ENCODE assay signal across 8 mouse cellular contexts in the genomic region with DNA sequence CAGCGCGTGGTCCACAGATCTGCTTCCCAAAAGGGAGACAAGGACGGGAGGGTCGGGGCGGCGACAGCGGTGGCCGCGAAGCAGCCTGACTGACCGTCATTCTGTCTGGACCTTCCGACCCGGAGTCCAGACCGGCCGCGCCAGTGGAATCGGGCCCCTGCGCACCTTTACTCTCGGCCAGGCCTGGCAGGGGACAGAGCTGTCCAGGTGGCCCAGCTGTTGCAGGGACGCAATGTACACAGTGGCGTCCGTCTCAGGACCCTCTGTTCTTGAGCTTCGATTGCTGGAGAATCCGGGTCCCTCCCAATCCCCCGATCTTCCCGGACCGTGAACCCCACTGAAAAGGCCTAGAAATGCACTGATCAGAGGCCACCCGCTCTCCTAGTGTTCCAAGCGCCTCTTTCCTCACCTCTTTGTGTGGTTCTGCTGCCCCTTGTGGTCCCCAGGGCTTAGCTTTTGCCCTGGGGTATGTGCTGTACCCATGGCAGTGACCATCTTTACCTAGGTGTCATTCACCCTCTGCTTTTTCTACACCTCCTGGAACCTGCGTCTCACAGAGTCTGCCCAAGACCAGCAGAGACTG. TPM values are rescaled to one million over a fixed set of nuclear protein-coding genes. Genes with fewer than 3 reads are reported as not detected.
DNase-seq lines count a peak whose midpoint lies in the region; ATAC-seq and TF ChIP-seq lines count a peak whose summit lies in the region.

No protein-coding gene starts in this region.

- peak; percentile 37; the same call in 1 of the 2 replicates for TF ChIP-seq CTCF in kidney, adult 2 months (conservative IDR thresholded peaks at IDR 0.05; ENCODE audit: insufficient read depth, insufficient read length, low read depth, low read length)
- TF ChIP-seq CTCF in brain, embryonic 14.5 days (IDR thresholded peaks at IDR 0.05; ENCODE audit: borderline replicate concordance, extremely low read depth, insufficient read depth, insufficient read length), result 0 out of 2 replicates have a peak, but pooled peaks have one; percentile 0

- H3K27me3 ChIP-seq in kidney, adult 2 months (replicated peaks; ENCODE audit: control insufficient read depth, insufficient read depth, low read length), result no peaks in the 10 kb centered on the region
- peaks cover 84% of the 10 kb centered on the region for H3K27me3 ChIP-seq in hindbrain, embryonic 13.5 days

- peak; percentile 21 for DNase-seq in kidney, adult 2 months
- DNase-seq in kidney, postnatal 14 days, result no peak
- no peak for DNase-seq in brain, embryonic 14.5 days (ENCODE audit: low read depth)
- peak; percentile 35 for DNase-seq in lung, postnatal 36 days
- no peak for DNase-seq in left cerebral cortex, postnatal 14 days (ENCODE audit: low spot score in 2 of 2)
- no peak for DNase-seq in left cerebral cortex, adult 11 months (ENCODE audit: low spot score)
- DNase-seq in cerebellum, adult 18-20 months, result no peak

- no peaks in the 10 kb centered on the region for H3K36me3 ChIP-seq in kidney, adult 2 months (ENCODE audit: control insufficient read depth, insufficient read depth, low read length)
- no peaks in the 10 kb centered on the region for H3K36me3 ChIP-seq in hindbrain, embryonic 13.5 days

- ATAC-seq in hindbrain, embryonic 13.5 days (ENCODE audit: low FRiP score), result 0 out of 2 replicates have a peak, but pooled peaks have one; percentile 24

- peak overlapping the region; percentile 66 for H3K9ac ChIP-seq in hindbrain, embryonic 13.5 days

- intact Hi-C loops in left cerebral cortex, postnatal 14 days (cut with DNase I), result no loop called here

- no peak overlapping the region for H3K27ac ChIP-seq in kidney, adult 2 months (ENCODE audit: insufficient read depth, low read depth, low read length)
- no peak overlapping the region for H3K27ac ChIP-seq in hindbrain, embryonic 13.5 days

- H3K4me2 ChIP-seq in hindbrain, embryonic 13.5 days, result peak overlapping the region; percentile 69

- TF ChIP-seq POLR2A in kidney, adult 2 months (IDR thresholded peaks at IDR 0.05; ENCODE audit: low read depth, low read length), result no peak
- TF ChIP-seq POLR2A in brain, embryonic 14.5 days (IDR thresholded peaks at IDR 0.05; ENCODE audit: borderline replicate concordance, extremely low read depth, insufficient read depth, insufficient read length, poor library complexity, severe bottlenecking), result no peak

- H3K4me1 ChIP-seq in kidney, adult 2 months (ENCODE audit: control insufficient read depth, insufficient read depth, low read length), result peaks cover 4% of the 10 kb centered on the region; the same call in 1 of the 2 replicates
- peaks cover 13% of the 10 kb centered on the region for H3K4me1 ChIP-seq in hindbrain, embryonic 13.5 days (replicated peaks)

- 19% methylated on average over 29 of the region's 29 CpGs for WGBS in kidney, adult 2 months
- 7% methylated on average over 29 of the region's 29 CpGs for WGBS in hindbrain, embryonic 13.5 days

- H3K4me3 ChIP-seq in kidney, adult 2 months (ENCODE audit: insufficient read depth, low read depth, low read length), result peak overlapping the region; percentile 64
- peak overlapping the region; percentile 44 for H3K4me3 ChIP-seq in hindbrain, embryonic 13.5 days

- H3K9me3 ChIP-seq in hindbrain, embryonic 13.5 days, result no peaks in the 10 kb centered on the region

RNA-seq across cellular contexts. Expression of gene Shroom1, which starts 0.5 kb away (rescaled TPM):
- polyA plus RNA-seq in kidney, adult 2 months (2012; rRNA removed), result 0.88 and 1.2 TPM in 2 replicates
- 2.4 and 2.9 TPM in 2 replicates for polyA plus RNA-seq in brain, embryonic 14.5 days (2012; rRNA removed)
- 2.5 and 2.6 TPM in 2 replicates for polyA plus RNA-seq in hindbrain, embryonic 13.5 days (2015; fragmentation: Nextera tagmentation; extraction: Ambion mirVana)
- total RNA-seq in left cerebral cortex, postnatal 14 days (2021), result 1 to 10 TPM; 3.8 to 4.6 TPM

RNA-seq across cellular contexts. Expression of gene Gm10447, which starts 0.6 kb away (rescaled TPM):
- polyA plus RNA-seq in kidney, adult 2 months (2012; rRNA removed), result 0.05 and 0.10 TPM in 2 replicates
- polyA plus RNA-seq in brain, embryonic 14.5 days (2012; rRNA removed), result 0.14 TPM in 1 of 2 replicates, not detected in the other
- 0.06 and 0.16 TPM in 2 replicates for polyA plus RNA-seq in hindbrain, embryonic 13.5 days (2015; fragmentation: Nextera tagmentation; extraction: Ambion mirVana)
- not detected for total RNA-seq in left cerebral cortex, postnatal 14 days (2021)

RNA-seq across cellular contexts. Expression of gene Gm9837, which starts 12.8 kb away (rescaled TPM):
- not detected in 2 replicates for polyA plus RNA-seq in kidney, adult 2 months (2012; rRNA removed)
- not detected in 2 replicates for polyA plus RNA-seq in brain, embryonic 14.5 days (2012; rRNA removed)
- not detected in 2 replicates for polyA plus RNA-seq in hindbrain, embryonic 13.5 days (2015; fragmentation: Nextera tagmentation; extraction: Ambion mirVana)
- under 1 TPM in 1 of 2 experiments, not detected in 1; 0.51 TPM for total RNA-seq in left cerebral cortex, postnatal 14 days (2021)

RNA-seq across cellular contexts. Expression of gene Gm9945, which starts 22.5 kb away (rescaled TPM):
- polyA plus RNA-seq in kidney, adult 2 months (2012; rRNA removed), result not detected in 2 replicates
- not detected in 2 replicates for polyA plus RNA-seq in brain, embryonic 14.5 days (2012; rRNA removed)
- 0.28 TPM in 1 of 2 replicates, not detected in the other for polyA plus RNA-seq in hindbrain, embryonic 13.5 days (2015; fragmentation: Nextera tagmentation; extraction: Ambion mirVana)
- 1 to 10 TPM; 2.2 to 3.6 TPM for total RNA-seq in left cerebral cortex, postnatal 14 days (2021)

RNA-seq across cellular contexts. Expression of gene Sowaha, which starts 22.6 kb away (rescaled TPM):
- 0.84 and 1.8 TPM in 2 replicates for polyA plus RNA-seq in kidney, adult 2 months (2012; rRNA removed)
- polyA plus RNA-seq in brain, embryonic 14.5 days (2012; rRNA removed), result 1.1 and 1.6 TPM in 2 replicates
- polyA plus RNA-seq in hindbrain, embryonic 13.5 days (2015; fragmentation: Nextera tagmentation; extraction: Ambion mirVana), result 0.55 and 0.71 TPM in 2 replicates
- total RNA-seq in left cerebral cortex, postnatal 14 days (2021), result 10 to 100 TPM; 71.5 to 74.7 TPM

Comparison
In these comparisons a context has a peak if more than half of its experiments do, and no peak if none do; other contexts are left out.
1. DNase-seq: peak in kidney, adult 2 months (single experiment) and lung, postnatal 36 days (single experiment); none in kidney, postnatal 14 days (single experiment), brain, embryonic 14.5 days (single experiment), left cerebral cortex, postnatal 14 days (0 of 2), left cerebral cortex, adult 11 months (single experiment) and cerebellum, adult 18-20 months (0 of 2).